Mouse (Mus musculus) embryonic facial prominence, embryonic 13.5 days (tissue): ENCODE measurements at regions not wholly inside any gene's neighbourhood (a gene's known extent, or its start where the extent isn't known, plus 50 kb on each side); places are given as distances from the start of the nearest gene placed in this dataset.
A peak's percentile ranks its signal among the peaks of the same experiment; 100 is the strongest.

Experiments
- ATAC-seq: fragments of 200-750 bp; cut with Nextera tagmentation; 2 replicates; pipeline ENCODE4 v1.8.0; 2017; ENCODE audit warnings: low read depth; ENCODE audit not compliant: insufficient number of reproducible peaks, insufficient read depth, low FRiP score, low TSS enrichment
- H3K27ac ChIP-seq: fragments of 300-500 bp; sonication (generic); 2 replicates; pipeline ENCODE4 v1.5.1; 2015; ENCODE audit warnings: moderate library complexity, mild to moderate bottlenecking, inconsistent platforms
- H3K27me3 ChIP-seq: fragments of 300-500 bp; sonication (generic); 2 replicates; pipeline ENCODE4 v1.6.1; 2015; ENCODE audit warnings: mild to moderate bottlenecking, inconsistent platforms
- H3K36me3 ChIP-seq: fragments of 300-500 bp; sonication (generic); 2 replicates; pipeline ENCODE4 v1.6.1; 2015; ENCODE audit warnings: mild to moderate bottlenecking, inconsistent platforms
- H3K4me1 ChIP-seq: fragments of 300-500 bp; sonication (generic); 2 replicates; pipeline ENCODE4 v1.6.1; 2015; ENCODE audit warnings: inconsistent platforms
- H3K4me2 ChIP-seq: fragments of 300-500 bp; sonication (generic); 2 replicates; pipeline ENCODE4 v1.6.1; 2015; ENCODE audit warnings: moderate library complexity, mild to moderate bottlenecking, inconsistent platforms
- H3K4me3 ChIP-seq: fragments of 300-500 bp; sonication (generic); 2 replicates; pipeline ENCODE4 v1.5.1; 2015; ENCODE audit warnings: mild to moderate bottlenecking, inconsistent platforms
- H3K9ac ChIP-seq: fragments of 300-500 bp; sonication (generic); 2 replicates; pipeline ENCODE4 v1.6.1; 2015; ENCODE audit warnings: mild to moderate bottlenecking, inconsistent platforms
- H3K9me3 ChIP-seq: fragments of 300-500 bp; sonication (generic); 2 replicates; pipeline ENCODE4 v1.6.1; 2016; ENCODE audit warnings: inconsistent platforms
- WGBS: fragments of 180-500 bp; shearing (Covaris S2); methylation state at CpG from one replicate; pipeline ENCODE4 v1.1.7; 2015; ENCODE audit warnings: mixed read lengths; 5-methylcytosine and 5-hydroxymethylcytosine counted together

DNA sequence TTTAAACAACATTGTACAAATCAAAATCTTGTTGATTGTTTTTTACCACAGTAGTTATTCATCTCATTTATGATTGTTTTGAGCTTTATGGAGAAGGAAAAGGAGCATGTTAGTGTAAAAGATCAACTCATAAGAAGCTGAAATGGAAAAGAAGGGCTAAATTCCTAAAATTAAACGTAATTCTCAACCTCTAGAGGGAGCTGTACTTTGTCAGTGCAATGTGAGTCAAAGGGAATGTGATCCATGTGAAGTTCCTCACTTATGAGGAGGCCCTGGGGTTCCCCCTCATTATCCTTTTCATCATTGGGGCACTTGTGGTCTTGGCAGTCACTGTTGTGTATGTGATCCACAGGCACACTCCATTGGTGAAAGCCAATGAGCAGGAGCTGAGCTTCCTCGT is 54.0 kb upstream of the Vmn2r7 start:
- no peaks in the 10 kb centered on the region for H3K4me1 ChIP-seq
- no peaks in the 10 kb centered on the region for H3K27me3 ChIP-seq
- 64% methylated on average over 2 of the region's 2 CpGs for WGBS
- ATAC-seq, result no peak
- H3K9ac ChIP-seq, result no peak overlapping the region
- no peak overlapping the region for H3K4me3 ChIP-seq
- no peaks in the 10 kb centered on the region for H3K9me3 ChIP-seq
- no peak overlapping the region for H3K27ac ChIP-seq
- H3K4me2 ChIP-seq, result no peak overlapping the region
- H3K36me3 ChIP-seq, result no peaks in the 10 kb centered on the region

- H3K9me3 ChIP-seq, result no peaks in the 10 kb centered on the region
- no peak overlapping the region for H3K4me3 ChIP-seq
- H3K9ac ChIP-seq, result no peak overlapping the region
- ATAC-seq, result no peak
- no peak overlapping the region for H3K27ac ChIP-seq
- no peaks in the 10 kb centered on the region for H3K36me3 ChIP-seq
- WGBS, result 31% methylated on average over 2 of the region's 2 CpGs
- no peaks in the 10 kb centered on the region for H3K4me1 ChIP-seq
- H3K4me2 ChIP-seq, result no peak overlapping the region
- H3K27me3 ChIP-seq, result no peaks in the 10 kb centered on the region
These were observed 56.8 kb upstream of the Vmn2r7 start for GRCm38 (mm10) chr3:64901317-64901892.

DNA sequence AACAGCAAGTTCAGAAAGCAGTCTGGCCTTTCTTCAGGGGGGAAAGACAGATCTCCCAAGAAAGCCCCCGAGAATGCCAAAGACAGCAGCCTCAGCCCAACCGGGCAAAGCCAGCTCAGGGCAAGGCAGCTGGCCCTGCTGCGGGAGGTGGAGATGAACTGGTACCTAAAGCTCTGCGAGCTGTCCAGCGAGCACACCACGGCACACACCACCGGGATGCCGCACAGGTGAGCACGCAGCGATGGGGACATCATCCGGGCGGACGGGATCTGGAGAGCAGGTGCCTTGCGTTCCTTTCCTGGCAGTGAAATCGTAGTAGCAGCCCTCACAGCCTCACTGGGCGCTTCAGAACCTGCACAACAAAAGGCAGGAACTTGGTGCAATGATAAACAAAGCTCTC is 104.7 kb upstream of the Vmn2r7 start:
- Histone ChIP-seq H3K4me3 (peak overlapping the region; percentile 28), H3K9me3 (no peaks in the 10 kb centered on the region), H3K27ac (no peak overlapping the region), H3K4me2 (peak overlapping the region; percentile 54), H3K27me3 (peaks cover 17% of the 10 kb centered on the region), H3K36me3 (no peaks in the 10 kb centered on the region), H3K9ac (no peak overlapping the region), H3K4me1 (peaks cover 8% of the 10 kb centered on the region)
- 7% methylated on average over 16 of the region's 16 CpGs for WGBS
- ATAC-seq, result no peak

DNA sequence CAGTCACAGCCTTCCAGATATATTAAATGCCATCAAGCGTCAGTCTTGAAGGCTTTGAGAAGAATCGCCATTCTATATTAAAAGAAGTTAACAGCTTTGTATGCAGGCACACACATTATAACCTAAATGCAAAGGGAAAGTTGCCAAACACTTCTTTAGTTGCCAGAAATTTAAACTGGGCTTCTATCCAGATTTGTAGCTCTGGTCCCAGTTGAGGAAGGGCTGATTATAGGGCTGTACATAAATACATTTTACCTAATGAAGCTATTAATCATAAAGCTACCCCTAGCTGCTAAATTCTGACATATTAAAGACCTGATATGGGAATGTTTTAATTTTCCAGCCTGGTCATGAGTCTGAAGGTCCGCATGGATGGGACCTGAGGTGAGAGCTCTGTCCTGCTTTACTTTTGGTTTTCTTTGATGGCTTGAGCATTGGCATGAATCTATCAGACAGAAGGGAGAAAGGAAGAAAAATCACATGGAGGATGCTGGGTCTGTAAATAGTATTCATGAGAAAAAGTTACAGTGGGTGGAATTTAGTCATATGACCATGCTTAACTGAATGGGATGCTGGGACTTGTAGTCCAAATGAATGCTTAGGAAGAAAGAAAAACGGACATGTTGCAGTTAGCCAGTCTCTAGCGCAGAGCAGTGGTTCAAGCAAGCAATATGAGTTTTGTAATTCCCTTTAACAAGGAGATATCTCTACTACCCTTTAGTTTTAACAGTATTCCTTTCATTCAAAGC is 120.3 kb upstream of the Vmn2r7 start:
- Histone ChIP-seq H3K4me3 (no peak overlapping the region), H3K4me2 (peak overlapping the region; percentile 4; the same call in 1 of the 2 replicates), H3K4me1 (no peaks in the 10 kb centered on the region), H3K9me3 (no peaks in the 10 kb centered on the region), H3K36me3 (no peaks in the 10 kb centered on the region), H3K9ac (no peak overlapping the region), H3K27me3 (no peaks in the 10 kb centered on the region), H3K27ac (no peak overlapping the region)
- WGBS, result 60% methylated on average over 5 of the region's 5 CpGs
- ATAC-seq, result no peak

DNA sequence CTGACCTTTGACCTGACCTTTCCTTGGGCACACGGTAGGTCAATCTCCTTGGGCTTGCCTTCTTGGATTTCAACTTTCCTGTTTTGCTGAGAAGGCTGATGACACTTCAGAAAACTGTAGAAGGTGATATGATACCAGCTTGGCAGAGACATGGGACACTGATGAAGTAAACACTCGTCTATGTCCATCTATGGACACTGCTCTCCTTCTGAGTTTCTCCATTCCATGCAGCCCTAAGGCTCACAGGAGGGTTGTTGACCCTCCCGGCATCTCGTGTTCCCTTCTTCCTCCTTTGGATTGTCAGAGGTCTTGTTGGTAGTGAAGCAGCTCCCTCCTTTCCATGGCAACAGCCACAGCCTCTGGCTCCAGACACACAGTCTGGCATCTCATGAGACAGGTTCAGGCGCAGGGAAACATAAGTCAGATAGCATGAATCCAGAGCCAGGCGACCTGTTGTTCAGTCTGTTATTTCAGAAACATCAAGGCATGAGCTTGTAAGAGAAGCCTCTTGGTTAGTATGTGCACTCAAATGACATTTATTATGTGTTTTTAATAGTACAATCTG is 120.9 kb upstream of the Vmn2r7 start:
- Histone ChIP-seq H3K36me3 (no peaks in the 10 kb centered on the region), H3K9ac (no peak overlapping the region), H3K4me3 (no peak overlapping the region), H3K4me1 (no peaks in the 10 kb centered on the region), H3K27ac (no peak overlapping the region), H3K4me2 (peak overlapping the region; percentile 4; the same call in 1 of the 2 replicates), H3K27me3 (no peaks in the 10 kb centered on the region), H3K9me3 (no peaks in the 10 kb centered on the region)
- WGBS, result 29% methylated on average over 6 of the region's 6 CpGs
- no peak for ATAC-seq

- no peaks in the 10 kb centered on the region for H3K9me3 ChIP-seq
- 68% methylated on average over 3 of the region's 3 CpGs for WGBS
- no peaks in the 10 kb centered on the region for H3K27me3 ChIP-seq
- ATAC-seq, result no peak
- H3K27ac ChIP-seq, result no peak overlapping the region
- no peak overlapping the region for H3K4me2 ChIP-seq
- no peaks in the 10 kb centered on the region for H3K36me3 ChIP-seq
- no peaks in the 10 kb centered on the region for H3K4me1 ChIP-seq
- no peak overlapping the region for H3K9ac ChIP-seq
- no peak overlapping the region for H3K4me3 ChIP-seq
These were observed 123.7 kb upstream of the Vmn2r7 start for GRCm38 (mm10) chr3:64968275-64968674.

GRCm38 (mm10) chr3:64984369-64984768 is 124.8 kb upstream of the Kcnab1 start:
- Histone ChIP-seq H3K4me2 (no peak overlapping the region), H3K36me3 (no peaks in the 10 kb centered on the region), H3K27me3 (no peaks in the 10 kb centered on the region), H3K9ac (no peak overlapping the region), H3K4me1 (no peaks in the 10 kb centered on the region), H3K9me3 (no peaks in the 10 kb centered on the region), H3K4me3 (no peak overlapping the region), H3K27ac (no peak overlapping the region)
- 62% methylated on average over 2 of the region's 2 CpGs for WGBS
- ATAC-seq, result no peak

DNA sequence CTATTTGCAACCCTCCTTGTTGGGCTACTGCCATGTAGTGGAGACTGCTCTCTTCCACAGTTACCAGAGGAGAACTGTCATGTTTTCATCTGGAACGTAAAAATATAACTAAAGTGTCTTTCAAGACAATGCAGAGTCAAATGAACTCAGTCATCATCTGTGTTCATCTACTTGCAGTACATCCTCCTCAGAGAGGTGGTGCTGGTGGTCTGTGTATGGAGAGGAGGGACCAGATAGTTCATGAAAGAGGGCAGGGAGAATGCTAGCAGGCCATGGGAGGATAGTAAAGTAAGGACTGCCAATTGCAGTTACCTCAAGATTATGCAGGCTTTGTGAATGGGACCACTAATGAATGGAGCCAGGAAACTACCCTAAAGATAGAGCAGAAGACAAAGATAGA is 121.5 kb upstream of the Kcnab1 start:
- no peaks in the 10 kb centered on the region for H3K4me1 ChIP-seq
- no peak for ATAC-seq
- no peak overlapping the region for H3K9ac ChIP-seq
- H3K27me3 ChIP-seq, result no peaks in the 10 kb centered on the region
- no peaks in the 10 kb centered on the region for H3K9me3 ChIP-seq
- no peak overlapping the region for H3K4me2 ChIP-seq
- H3K4me3 ChIP-seq, result no peak overlapping the region
- no peak overlapping the region for H3K27ac ChIP-seq
- H3K36me3 ChIP-seq, result no peaks in the 10 kb centered on the region
- 86% methylated on average over 1 of the region's 1 CpGs for WGBS

DNA sequence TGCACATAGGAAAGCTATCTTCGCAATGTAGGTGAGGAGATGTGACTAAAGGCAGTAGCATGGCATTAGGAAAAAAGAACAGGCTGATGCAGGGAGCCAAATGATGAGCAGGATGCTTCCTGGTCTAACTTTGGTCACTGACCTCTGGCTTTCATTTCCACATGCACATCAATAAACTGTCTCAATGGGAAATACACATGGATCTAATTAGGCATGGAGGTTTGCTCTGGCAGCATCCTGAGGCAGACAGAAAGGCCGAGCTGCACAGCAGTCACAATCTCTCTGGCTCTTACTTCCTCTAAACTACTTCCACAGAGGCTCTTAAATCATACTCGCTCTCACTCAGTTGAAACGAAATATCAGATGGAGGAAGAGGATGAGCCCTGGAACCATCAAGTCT is 112.7 kb upstream of the Kcnab1 start:
- no peak overlapping the region for H3K4me2 ChIP-seq
- ATAC-seq, result no peak
- H3K27ac ChIP-seq, result no peak overlapping the region
- peaks cover 5% of the 10 kb centered on the region; the same call in 1 of the 2 replicates for H3K4me1 ChIP-seq
- WGBS, result 41% methylated on average over 4 of the region's 4 CpGs
- no peaks in the 10 kb centered on the region for H3K9me3 ChIP-seq
- no peak overlapping the region for H3K9ac ChIP-seq
- H3K4me3 ChIP-seq, result no peak overlapping the region
- H3K27me3 ChIP-seq, result no peaks in the 10 kb centered on the region
- H3K36me3 ChIP-seq, result no peaks in the 10 kb centered on the region

- Histone ChIP-seq H3K4me1 (peaks cover 5% of the 10 kb centered on the region; the same call in 1 of the 2 replicates), H3K4me3 (no peak overlapping the region), H3K27ac (no peak overlapping the region), H3K9me3 (no peaks in the 10 kb centered on the region), H3K36me3 (no peaks in the 10 kb centered on the region), H3K27me3 (no peaks in the 10 kb centered on the region), H3K9ac (no peak overlapping the region), H3K4me2 (no peak overlapping the region)
- ATAC-seq, result no peak
These were observed 111.6 kb upstream of the Kcnab1 start for GRCm38 (mm10) chr3:64997552-64997951.

DNA sequence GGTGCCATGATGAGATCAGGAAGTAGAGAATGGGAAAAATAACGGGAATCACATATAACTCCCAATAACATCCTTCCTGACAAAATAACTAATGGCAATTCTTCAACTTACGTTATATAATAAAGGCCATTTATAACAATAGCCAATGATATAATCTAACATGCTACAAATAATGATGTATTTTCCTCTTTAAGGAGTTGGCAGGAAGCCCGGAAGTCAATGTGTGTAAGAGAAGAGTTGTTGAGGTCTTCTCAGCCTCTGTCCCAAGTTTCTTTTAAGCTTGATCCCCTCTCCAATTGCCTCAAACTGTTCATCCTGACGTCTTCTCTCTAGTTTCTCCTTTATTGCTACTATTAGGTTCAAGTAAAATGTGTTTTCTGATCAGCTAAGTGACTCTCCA is 108.1 kb upstream of the Kcnab1 start:
- Histone ChIP-seq H3K9ac (no peak overlapping the region), H3K9me3 (no peaks in the 10 kb centered on the region), H3K36me3 (no peaks in the 10 kb centered on the region), H3K27me3 (no peaks in the 10 kb centered on the region), H3K4me3 (no peak overlapping the region), H3K4me2 (no peak overlapping the region), H3K27ac (no peak overlapping the region), H3K4me1 (peaks cover 5% of the 10 kb centered on the region; the same call in 1 of the 2 replicates)
- no peak for ATAC-seq
- WGBS, result 77% methylated on average over 4 of the region's 4 CpGs

DNA sequence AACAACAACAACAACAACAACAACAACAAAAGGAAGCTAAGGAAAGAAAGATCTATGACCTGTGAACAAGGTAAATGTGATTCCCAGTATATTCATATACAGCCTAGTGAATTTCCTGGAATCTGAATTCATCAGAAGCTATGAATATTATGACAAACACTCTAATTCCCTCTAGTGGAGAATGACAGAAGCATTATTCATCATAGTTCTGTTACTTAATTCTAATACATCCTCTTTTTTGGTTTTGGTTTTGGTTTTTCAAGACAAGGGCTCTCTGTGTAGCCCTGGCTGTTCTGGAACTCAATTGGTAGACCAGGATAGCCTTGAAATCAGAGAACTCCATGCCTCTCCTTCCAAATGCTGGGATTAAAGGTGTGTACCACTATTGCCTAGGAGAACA is 106.6 kb upstream of the Kcnab1 start:
- Histone ChIP-seq H3K36me3 (no peaks in the 10 kb centered on the region), H3K4me2 (no peak overlapping the region), H3K27me3 (no peaks in the 10 kb centered on the region), H3K27ac (no peak overlapping the region), H3K4me1 (no peaks in the 10 kb centered on the region), H3K9ac (no peak overlapping the region), H3K9me3 (no peaks in the 10 kb centered on the region), H3K4me3 (no peak overlapping the region)
- no peak for ATAC-seq
